Mouse (Mus musculus) liver, embryonic 16.5 days (tissue): ENCODE measurements around the gene Tmem53. TPM values are rescaled to one million over a fixed set of nuclear protein-coding genes. Genes with fewer than 3 reads are reported as not detected.

Experiments
- ATAC-seq: fragments of 200-750 bp; cut with Nextera tagmentation; 2 replicates; pipeline ENCODE4 v1.8.0; 2017; ENCODE audit warnings: low read depth, mild to moderate bottlenecking, moderate number of reproducible peaks, moderate library complexity
- H3K27ac ChIP-seq: fragments of 300-500 bp; sonication (generic); 2 replicates; pipeline ENCODE4 v1.5.1; 2014; ENCODE audit warnings: mild to moderate bottlenecking, low read length
- H3K27me3 ChIP-seq: fragments of 300-500 bp; sonication (generic); 2 replicates; pipeline ENCODE4 v1.6.1; 2014; ENCODE audit warnings: low read depth, low read length, mixed read lengths; ENCODE audit not compliant: control insufficient read depth, insufficient read depth
- H3K36me3 ChIP-seq: fragments of 300-500 bp; sonication (generic); 2 replicates; pipeline ENCODE4 v1.6.1; 2014; ENCODE audit warnings: mild to moderate bottlenecking; ENCODE audit not compliant: control insufficient read depth, insufficient read depth
- H3K4me1 ChIP-seq: fragments of 300-500 bp; sonication (generic); 2 replicates; pipeline ENCODE4 v1.6.1; 2014; ENCODE audit warnings: low read depth, low read length, mixed read lengths; ENCODE audit not compliant: control insufficient read depth
- H3K4me2 ChIP-seq: fragments of 300-500 bp; sonication (generic); 2 replicates; pipeline ENCODE4 v1.6.1; 2014; ENCODE audit warnings: low read depth, low read length, mixed read lengths
- H3K4me3 ChIP-seq: fragments of 300-500 bp; sonication (generic); 2 replicates; pipeline ENCODE4 v1.5.1; 2014; ENCODE audit warnings: low read depth, mild to moderate bottlenecking, low read length
- H3K9ac ChIP-seq: fragments of 300-500 bp; sonication (generic); 2 replicates; pipeline ENCODE4 v1.6.1; 2014; ENCODE audit warnings: low read depth, low read length
- H3K9me3 ChIP-seq: fragments of 300-500 bp; sonication (generic); replicated peaks from 2 replicates; pipeline ENCODE4 v1.6.1; 2016; ENCODE audit warnings: low read length; ENCODE audit not compliant: control insufficient read depth
- WGBS: fragments of 180-500 bp; shearing (Covaris S2); extraction: QIAGEN DNeasy Blood & Tissue Kit; methylation state at CpG from one replicate; pipeline ENCODE4 v1.1.7; 2014; ENCODE audit not compliant: insufficient replicate concordance; 5-methylcytosine and 5-hydroxymethylcytosine counted together
- polyA plus RNA-seq: library from polyadenylated mRNA; unstranded; fragments of >200 nt; fragmentation: Nextera tagmentation; extraction: Ambion mirVana; gene quantifications from 2 replicates; pipeline ENCODE4 v1.2.1, GENCODE M21; 2015

Gene Tmem53
- polyA plus RNA-seq, 1 experiment from 2014 or later: 10.9 TPM

- Histone ChIP-seq H3K27me3 (no peaks in the 10 kb centered on the region), H3K27ac (no peak overlapping the region), H3K9me3 (no peaks in the 10 kb centered on the region), H3K36me3 (no peaks in the 10 kb centered on the region), H3K4me1 (no peaks in the 10 kb centered on the region), H3K4me3 (no peak overlapping the region), H3K9ac (no peak overlapping the region), H3K4me2 (no peak overlapping the region)
- 54% methylated on average over 4 of the region's 4 CpGs for WGBS
- no peak for ATAC-seq
Measured at GRCm38 (mm10) chr4:117235822-117236221, 15.9 kb upstream of the Tmem53 start.

GRCm38 (mm10) chr4:117239153-117239552, 12.6 kb upstream of the Tmem53 start:
- no peak overlapping the region for H3K9ac ChIP-seq
- WGBS: 35% methylated on average over 2 of the region's 2 CpGs
- H3K4me1 ChIP-seq: no peaks in the 10 kb centered on the region
- H3K36me3 ChIP-seq: no peaks in the 10 kb centered on the region
- H3K27ac ChIP-seq: no peak overlapping the region
- H3K9me3 ChIP-seq: no peaks in the 10 kb centered on the region
- no peak overlapping the region for H3K4me3 ChIP-seq
- ATAC-seq: no peak
- no peak overlapping the region for H3K4me2 ChIP-seq
- no peaks in the 10 kb centered on the region for H3K27me3 ChIP-seq

- Histone ChIP-seq H3K9me3 (no peaks in the 10 kb centered on the region), H3K4me1 (no peaks in the 10 kb centered on the region), H3K4me2 (no peak overlapping the region), H3K36me3 (no peaks in the 10 kb centered on the region), H3K4me3 (no peak overlapping the region), H3K27ac (no peak overlapping the region), H3K27me3 (no peaks in the 10 kb centered on the region), H3K9ac (no peak overlapping the region)
- 73% methylated on average over 6 of the region's 6 CpGs for WGBS
- no peak for ATAC-seq
Measured at GRCm38 (mm10) chr4:117240867-117241266, 10.9 kb upstream of the Tmem53 start.

GRCm38 (mm10) chr4:117250982-117251381, 769 bp upstream of the Tmem53 start:
- Histone ChIP-seq H3K4me3 (peak overlapping the region; percentile 74), H3K9ac (peak overlapping the region; percentile 65; the same call in 1 of the 2 replicates), H3K4me1 (peaks cover 24% of the 10 kb centered on the region)

GRCm38 (mm10) chr4:117252351-117252750, 600 bp downstream of the Tmem53 start:
- no peak for ATAC-seq
- no peaks in the 10 kb centered on the region for H3K36me3 ChIP-seq
- peaks cover 24% of the 10 kb centered on the region for H3K4me1 ChIP-seq
- H3K4me2 ChIP-seq: peak overlapping the region; percentile 89
- no peaks in the 10 kb centered on the region for H3K9me3 ChIP-seq
- H3K4me3 ChIP-seq: peak overlapping the region; percentile 74
- H3K27ac ChIP-seq: peak overlapping the region; percentile 50
- no peaks in the 10 kb centered on the region for H3K27me3 ChIP-seq
- peak overlapping the region; percentile 74 for H3K9ac ChIP-seq
- whole genome bisulfite sequencing: 56% methylated on average over 5 of the region's 5 CpGs

More at GRCm38 (mm10) chr4:117250982-117251381, 769 bp upstream of the Tmem53 start:
- H3K36me3 ChIP-seq: no peaks in the 10 kb centered on the region
- ATAC-seq: no peak
- WGBS: 63% methylated on average over 1 of the region's 1 CpGs
- no peak overlapping the region for H3K27ac ChIP-seq
- H3K4me2 ChIP-seq: peak overlapping the region; percentile 89
- H3K9me3 ChIP-seq: no peaks in the 10 kb centered on the region
- H3K27me3 ChIP-seq: no peaks in the 10 kb centered on the region

- Histone ChIP-seq H3K36me3 (no peaks in the 10 kb centered on the region), H3K4me1 (peaks cover 24% of the 10 kb centered on the region), H3K9me3 (no peaks in the 10 kb centered on the region), H3K27me3 (no peaks in the 10 kb centered on the region), H3K4me2 (peak overlapping the region; percentile 89; the same call in 1 of the 2 replicates), H3K4me3 (peak overlapping the region; percentile 74; the same call in 1 of the 2 replicates), H3K27ac (peak overlapping the region; percentile 50; the same call in 1 of the 2 replicates), H3K9ac (no peak overlapping the region)
- no peak for ATAC-seq
- 80% methylated on average over 5 of the region's 5 CpGs for WGBS
Measured at GRCm38 (mm10) chr4:117252755-117253154, 1.0 kb downstream of the Tmem53 start.

DNA sequence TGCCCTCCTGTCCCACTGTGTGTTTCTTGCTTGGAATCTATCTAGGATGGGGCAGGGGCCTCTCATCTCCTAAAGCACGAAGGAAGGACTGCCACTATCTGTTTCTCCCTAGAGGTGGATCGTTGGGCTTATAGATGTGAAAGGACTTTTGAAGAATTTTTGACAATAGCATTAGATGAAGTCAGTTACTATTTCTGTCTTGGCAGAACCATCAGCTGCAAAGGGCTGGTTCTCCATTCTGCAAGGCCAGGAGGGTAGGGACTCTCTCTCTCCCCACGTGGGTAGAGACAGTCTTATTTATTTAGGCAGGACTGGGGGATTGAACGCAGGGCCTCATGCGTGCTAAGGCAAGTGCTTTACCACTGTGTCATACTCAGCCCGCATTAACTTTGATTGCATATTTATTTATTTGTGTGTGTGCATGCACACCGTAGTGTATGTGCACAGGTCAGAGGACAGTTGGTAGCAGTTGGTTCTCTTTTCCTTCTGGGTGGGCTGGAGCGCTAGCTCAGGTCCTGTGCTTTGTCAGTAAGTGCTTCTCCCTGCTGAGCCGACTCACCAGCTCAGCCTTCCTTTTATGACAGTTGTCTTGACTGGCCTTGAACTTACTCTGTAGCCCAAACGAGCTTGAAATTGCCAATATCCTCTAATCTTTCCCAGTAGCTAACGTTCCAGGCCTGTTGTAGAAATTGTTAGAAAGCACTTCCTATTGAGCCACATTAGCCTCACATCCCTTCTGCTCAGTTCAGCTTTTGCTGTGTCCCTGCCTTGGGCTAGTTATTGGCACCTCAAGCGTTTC, 1.7 kb downstream of the Tmem53 start:
- peaks cover 24% of the 10 kb centered on the region for H3K4me1 ChIP-seq
- no peak overlapping the region for H3K27ac ChIP-seq
- WGBS: 31% methylated on average over 12 of the region's 12 CpGs
- H3K27me3 ChIP-seq: no peaks in the 10 kb centered on the region
- ATAC-seq: no peak
- H3K4me3 ChIP-seq: no peak overlapping the region
- H3K9ac ChIP-seq: no peak overlapping the region
- no peaks in the 10 kb centered on the region for H3K36me3 ChIP-seq
- H3K4me2 ChIP-seq: 0 out of 2 replicates have a peak overlapping the region, but pooled peaks have one; percentile 8
- H3K9me3 ChIP-seq: no peaks in the 10 kb centered on the region

DNA sequence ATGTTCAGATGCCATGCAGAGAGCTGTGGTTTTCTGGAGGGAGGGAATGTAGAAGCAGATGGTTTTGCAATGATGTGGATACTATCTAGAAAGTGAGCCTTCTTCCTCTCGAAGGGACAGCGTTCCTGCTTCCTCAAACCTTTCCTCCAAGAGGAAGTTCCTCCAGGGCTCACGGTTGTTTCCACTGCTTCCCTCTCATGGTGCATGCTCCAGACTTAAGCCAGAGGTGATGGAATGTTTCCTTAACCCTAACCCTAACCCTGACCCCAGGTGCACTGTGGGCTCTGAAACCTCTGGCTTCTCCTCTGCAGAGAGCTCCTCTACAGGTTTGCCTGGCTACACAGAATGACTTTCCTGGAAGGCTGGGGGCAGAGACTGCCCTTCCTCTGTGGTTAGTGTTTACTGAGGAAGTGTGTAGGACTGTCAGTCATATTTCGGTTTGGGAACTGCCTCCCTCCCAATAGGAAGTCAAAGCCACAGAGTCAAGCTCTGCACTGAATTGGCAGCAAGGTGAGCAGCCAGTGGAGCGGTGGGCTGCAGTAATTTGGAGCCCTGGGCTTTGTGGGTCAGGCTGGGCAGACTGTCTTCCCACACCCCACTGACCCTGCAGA, 2.4 kb downstream of the Tmem53 start:
- H3K4me3 ChIP-seq: no peak overlapping the region
- no peak for ATAC-seq
- no peak overlapping the region for H3K27ac ChIP-seq
- no peaks in the 10 kb centered on the region for H3K27me3 ChIP-seq
- peaks cover 24% of the 10 kb centered on the region for H3K4me1 ChIP-seq
- H3K9ac ChIP-seq: no peak overlapping the region
- H3K9me3 ChIP-seq: no peaks in the 10 kb centered on the region
- 15% methylated on average over 5 of the region's 5 CpGs for WGBS
- no peak overlapping the region for H3K4me2 ChIP-seq
- H3K36me3 ChIP-seq: no peaks in the 10 kb centered on the region

- Histone ChIP-seq H3K27me3 (no peaks in the 10 kb centered on the region), H3K36me3 (no peaks in the 10 kb centered on the region), H3K4me1 (peaks cover 24% of the 10 kb centered on the region), H3K4me3 (no peak overlapping the region), H3K27ac (no peak overlapping the region), H3K4me2 (no peak overlapping the region), H3K9ac (no peak overlapping the region), H3K9me3 (no peaks in the 10 kb centered on the region)
- no peak for ATAC-seq
- WGBS: 30% methylated on average over 6 of the region's 6 CpGs
Measured at GRCm38 (mm10) chr4:117254672-117255071, 2.9 kb downstream of the Tmem53 start.
